Mouse (Mus musculus): ENCODE data around the gene Stx1b. TPM values are rescaled to one million over a fixed set of nuclear protein-coding genes. Genes with fewer than 3 reads are reported as not detected.
A peak's percentile ranks its signal among the peaks of the same experiment; 100 is the strongest.

The Stx1b gene
- total and polyA plus RNA-seq, 2 experiments from 2014 or later = 83.6 to 83.9 TPM

GRCm38 (mm10) chr7:127814241-127814921 is 10.0 kb downstream of the Stx1b start:
- WGBS = 83% methylated on average over 19 of the region's 19 CpGs
- Histone ChIP-seq H3K27me3 (ENCODE audit: insufficient read depth, low read length) (no peaks in the 10 kb centered on the region), H3K4me3 (ENCODE audit: low read depth, low read length) (no peak overlapping the region), H3K27ac (ENCODE audit: low read depth, low read length) (no peak overlapping the region), H3K9me3 (ENCODE audit: low read length) (no peaks in the 10 kb centered on the region), H3K4me1 (ENCODE audit: insufficient read depth, low read length) (no peaks in the 10 kb centered on the region), H3K4me2 (ENCODE audit: low read depth, low read length, poor library complexity, severe bottlenecking) (no peak overlapping the region), H3K9ac (replicated peaks; ENCODE audit: low read length, poor library complexity, severe bottlenecking) (no peak overlapping the region), H3K36me3 (ENCODE audit: insufficient read depth, low read length) (peaks cover 50% of the 10 kb centered on the region)
- ATAC-seq (ENCODE audit: low FRiP score) (no peak), DNase-seq (ENCODE audit: low spot score) (peak; percentile 65)
- TF ChIP-seq CTCF (IDR thresholded peaks at IDR 0.05) = no peak

- H3K4me2 ChIP-seq (ENCODE audit: low read depth, low read length, poor library complexity, severe bottlenecking) = no peak overlapping the region
- H3K4me1 ChIP-seq (ENCODE audit: insufficient read depth, low read length) = no peaks in the 10 kb centered on the region
- H3K4me3 ChIP-seq (ENCODE audit: low read depth, low read length) = no peak overlapping the region
- no peak for ATAC-seq (ENCODE audit: low FRiP score)
- no peak overlapping the region for H3K27ac ChIP-seq (ENCODE audit: low read depth, low read length)
- no peak overlapping the region for H3K9ac ChIP-seq (replicated peaks; ENCODE audit: low read length, poor library complexity, severe bottlenecking)
- H3K9me3 ChIP-seq (ENCODE audit: low read length) = no peaks in the 10 kb centered on the region
- no peak for DNase-seq (ENCODE audit: low spot score)
- WGBS = 86% methylated on average over 4 of the region's 4 CpGs
- peaks cover 56% of the 10 kb centered on the region for H3K36me3 ChIP-seq (ENCODE audit: insufficient read depth, low read length)
- no peak for TF ChIP-seq CTCF (IDR thresholded peaks at IDR 0.05)
- H3K27me3 ChIP-seq (ENCODE audit: insufficient read depth, low read length) = no peaks in the 10 kb centered on the region
Measured at GRCm38 (mm10) chr7:127813821-127814220, 10.5 kb downstream of the Stx1b start.

GRCm38 (mm10) chr7:127812292-127812691 is 12.1 kb downstream of the Stx1b start:
- H3K9ac ChIP-seq (replicated peaks; ENCODE audit: low read length, poor library complexity, severe bottlenecking) = no peak overlapping the region
- peaks cover 60% of the 10 kb centered on the region for H3K36me3 ChIP-seq (ENCODE audit: insufficient read depth, low read length)
- WGBS = 87% methylated on average over 3 of the region's 3 CpGs
- ATAC-seq (ENCODE audit: low FRiP score) (no peak), DNase-seq (ENCODE audit: low spot score) (no peak)
- H3K27ac ChIP-seq (ENCODE audit: low read depth, low read length) = no peak overlapping the region
- no peaks in the 10 kb centered on the region for H3K27me3 ChIP-seq (ENCODE audit: insufficient read depth, low read length)
- no peak overlapping the region for H3K4me3 ChIP-seq (ENCODE audit: low read depth, low read length)
- no peak for TF ChIP-seq CTCF (IDR thresholded peaks at IDR 0.05)
- H3K4me2 ChIP-seq (ENCODE audit: low read depth, low read length, poor library complexity, severe bottlenecking) = no peak overlapping the region
- no peaks in the 10 kb centered on the region for H3K4me1 ChIP-seq (ENCODE audit: insufficient read depth, low read length)
- H3K9me3 ChIP-seq (ENCODE audit: low read length) = no peaks in the 10 kb centered on the region

- no peaks in the 10 kb centered on the region for H3K4me1 ChIP-seq (ENCODE audit: insufficient read depth, low read length)
- no peak for DNase-seq (ENCODE audit: low spot score)
- 93% methylated on average over 4 of the region's 4 CpGs for WGBS
- H3K9ac ChIP-seq (replicated peaks; ENCODE audit: low read length, poor library complexity, severe bottlenecking) = no peak overlapping the region
- no peak overlapping the region for H3K4me2 ChIP-seq (ENCODE audit: low read depth, low read length, poor library complexity, severe bottlenecking)
- no peak overlapping the region for H3K27ac ChIP-seq (ENCODE audit: low read depth, low read length)
- no peak overlapping the region for H3K4me3 ChIP-seq (ENCODE audit: low read depth, low read length)
- no peak for ATAC-seq (ENCODE audit: low FRiP score)
- no peaks in the 10 kb centered on the region for H3K27me3 ChIP-seq (ENCODE audit: insufficient read depth, low read length)
- no peaks in the 10 kb centered on the region for H3K9me3 ChIP-seq (ENCODE audit: low read length)
- peaks cover 66% of the 10 kb centered on the region for H3K36me3 ChIP-seq (ENCODE audit: insufficient read depth, low read length)
- TF ChIP-seq CTCF (IDR thresholded peaks at IDR 0.05) = no peak
Measured at GRCm38 (mm10) chr7:127811240-127811639, 13.1 kb downstream of the Stx1b start.

GRCm38 (mm10) chr7:127810650-127811049 is 13.7 kb downstream of the Stx1b start:
- no peak for TF ChIP-seq CTCF (IDR thresholded peaks at IDR 0.05)
- whole genome bisulfite sequencing = 80% methylated on average over 10 of the region's 10 CpGs
- Histone ChIP-seq H3K9ac (replicated peaks; ENCODE audit: low read length, poor library complexity, severe bottlenecking) (no peak overlapping the region), H3K27ac (ENCODE audit: low read depth, low read length) (no peak overlapping the region), H3K4me1 (ENCODE audit: insufficient read depth, low read length) (no peaks in the 10 kb centered on the region), H3K4me3 (ENCODE audit: low read depth, low read length) (no peak overlapping the region), H3K27me3 (ENCODE audit: insufficient read depth, low read length) (no peaks in the 10 kb centered on the region), H3K4me2 (ENCODE audit: low read depth, low read length, poor library complexity, severe bottlenecking) (no peak overlapping the region), H3K9me3 (ENCODE audit: low read length) (no peaks in the 10 kb centered on the region), H3K36me3 (ENCODE audit: insufficient read depth, low read length) (peaks cover 67% of the 10 kb centered on the region)
- DNase-seq (ENCODE audit: low spot score) (no peak), ATAC-seq (ENCODE audit: low FRiP score) (no peak)

- 100% methylated on average over 1 of the region's 1 CpGs for WGBS
- ATAC-seq (ENCODE audit: low FRiP score) = no peak
- no peak overlapping the region for H3K4me3 ChIP-seq (ENCODE audit: low read depth, low read length)
- no peaks in the 10 kb centered on the region for H3K27me3 ChIP-seq (ENCODE audit: insufficient read depth, low read length)
- DNase-seq (ENCODE audit: low spot score) = no peak
- no peaks in the 10 kb centered on the region for H3K9me3 ChIP-seq (ENCODE audit: low read length)
- peaks cover 73% of the 10 kb centered on the region for H3K36me3 ChIP-seq (ENCODE audit: insufficient read depth, low read length)
- no peak overlapping the region for H3K4me2 ChIP-seq (ENCODE audit: low read depth, low read length, poor library complexity, severe bottlenecking)
- H3K27ac ChIP-seq (ENCODE audit: low read depth, low read length) = no peak overlapping the region
- no peak overlapping the region for H3K9ac ChIP-seq (replicated peaks; ENCODE audit: low read length, poor library complexity, severe bottlenecking)
- no peaks in the 10 kb centered on the region for H3K4me1 ChIP-seq (ENCODE audit: insufficient read depth, low read length)
- no peak for TF ChIP-seq CTCF (IDR thresholded peaks at IDR 0.05)
Measured at GRCm38 (mm10) chr7:127809846-127810245, 14.5 kb downstream of the Stx1b start.
